Mouse (Mus musculus) monocyte, adult 5-6 weeks (primary cell): ENCODE data around the gene Elfn2. TPM values are rescaled to one million over a fixed set of nuclear protein-coding genes. Genes with fewer than 3 reads are reported as not detected.

Source experiments
- ATAC-seq: fragments of 153-309, 156-312 bp; replicated peaks from 2 replicates; pipeline ENCODE4 v1.8.0; 2017; ENCODE audit warnings: mild to moderate bottlenecking; ENCODE audit not compliant: low TSS enrichment, insufficient number of reproducible peaks, severe bottlenecking, poor library complexity, low FRiP score
- total RNA-seq: library from RNA; stranded (forward); fragments of 200-1000, 200-491, 200-594 nt; gene quantifications from 3 replicates; pipeline ENCODE4 v1.2.3, GENCODE M21; 2017

Gene Elfn2
- total RNA-seq, 1 experiment from 2014 or later, result not detected

DNA sequence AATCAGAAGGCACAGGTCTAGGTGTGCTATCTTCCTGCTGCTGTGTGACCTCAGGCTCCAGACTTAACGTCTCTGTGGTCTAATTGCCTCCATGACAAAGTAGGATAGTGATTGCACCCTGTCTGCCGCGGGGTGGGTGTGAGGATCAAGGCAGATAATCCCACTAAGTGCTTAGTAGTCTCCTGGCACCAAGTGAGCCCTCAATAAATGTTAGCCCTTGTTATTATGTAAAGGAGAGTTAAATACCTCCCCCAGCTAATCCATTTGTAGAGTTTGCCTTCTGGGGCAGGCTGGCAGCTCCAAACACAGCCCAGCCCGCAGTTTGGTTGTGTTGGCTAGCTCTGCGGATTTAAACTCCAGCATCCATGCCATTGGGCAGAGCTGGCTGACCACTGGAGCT lies 22.8 kb downstream of the Elfn2 start:
- ATAC-seq, result no peak

DNA sequence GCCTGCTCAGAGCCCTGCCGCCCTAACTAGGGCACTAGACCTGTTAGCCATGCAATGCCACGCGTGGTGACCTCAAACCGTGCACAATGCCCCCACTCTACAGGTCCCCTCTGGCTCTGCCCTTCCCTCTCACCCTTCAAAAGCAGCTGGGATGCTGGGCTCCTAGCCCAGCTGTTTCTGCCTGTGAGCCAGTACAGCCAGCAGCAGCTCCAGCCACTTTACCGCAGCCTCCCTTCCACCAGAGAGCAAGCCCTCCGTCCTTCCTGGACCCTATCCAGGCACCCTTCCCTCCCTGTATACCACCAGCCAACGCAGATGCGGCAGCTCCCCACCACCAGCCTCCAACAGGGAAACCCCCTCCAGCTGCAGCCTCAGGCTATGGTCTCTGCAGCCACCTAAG lies 26.1 kb downstream of the Elfn2 start:
- ATAC-seq, result no peak

DNA sequence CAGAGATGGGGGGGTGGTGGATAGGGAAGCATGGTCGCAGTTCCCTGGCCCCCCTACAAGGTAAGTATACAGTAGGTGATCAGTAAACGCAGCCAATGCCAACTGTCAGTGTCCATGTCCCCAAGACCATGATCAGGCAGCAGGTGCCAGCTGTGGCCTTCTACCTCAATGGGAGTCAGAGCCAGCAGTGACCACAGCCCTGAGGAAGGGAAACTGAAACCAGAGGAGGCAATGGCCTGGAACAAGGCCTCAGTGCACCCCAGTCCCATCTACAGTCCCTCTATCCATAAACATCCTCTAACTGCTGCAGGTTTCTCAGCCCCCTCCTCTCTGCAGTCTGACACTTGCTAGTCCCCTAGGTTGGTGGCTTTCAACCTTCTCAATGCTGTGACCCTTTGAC lies 27.9 kb downstream of the Elfn2 start:
- no peak for ATAC-seq

DNA sequence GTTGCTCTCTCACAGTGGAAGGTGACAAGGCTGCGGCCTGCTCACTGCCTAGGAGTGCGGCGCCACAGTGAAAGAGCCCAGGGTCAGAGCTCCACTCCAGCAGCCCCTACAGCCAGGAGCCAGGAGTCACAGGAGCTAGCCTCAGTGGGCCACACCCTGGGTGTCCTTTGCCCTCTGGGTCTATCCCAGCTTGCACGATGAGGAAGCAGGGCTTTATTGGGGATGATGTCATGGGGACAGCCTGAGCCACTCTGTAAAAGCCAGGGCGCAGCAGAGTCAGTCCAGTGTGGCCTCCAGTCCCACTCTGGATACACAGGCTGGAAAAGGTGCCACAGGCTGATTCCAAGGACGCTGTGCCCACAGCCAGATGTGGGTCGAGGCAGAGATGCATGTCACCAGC lies 31.7 kb downstream of the Elfn2 start:
- ATAC-seq, result no peak

DNA sequence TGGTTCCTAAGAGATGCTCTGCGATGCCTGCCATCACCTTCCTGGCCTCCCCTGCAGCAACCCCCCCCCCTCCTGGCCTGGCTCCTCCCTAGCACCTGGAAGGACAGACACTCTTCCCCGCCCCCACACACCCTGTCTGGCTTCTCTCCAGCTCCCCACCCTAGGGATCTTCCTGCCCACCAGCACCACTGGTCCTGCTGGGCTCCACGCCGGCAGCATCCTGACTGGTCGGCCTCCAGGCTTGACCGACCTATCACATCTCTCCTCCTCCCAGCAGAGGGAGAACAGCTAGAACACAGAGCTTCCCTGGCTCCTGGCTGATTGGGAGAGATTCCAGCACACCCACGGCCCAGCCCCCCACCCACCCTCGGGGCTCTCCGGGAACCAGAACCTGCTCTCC lies 34.5 kb downstream of the Elfn2 start:
- no peak for ATAC-seq

DNA sequence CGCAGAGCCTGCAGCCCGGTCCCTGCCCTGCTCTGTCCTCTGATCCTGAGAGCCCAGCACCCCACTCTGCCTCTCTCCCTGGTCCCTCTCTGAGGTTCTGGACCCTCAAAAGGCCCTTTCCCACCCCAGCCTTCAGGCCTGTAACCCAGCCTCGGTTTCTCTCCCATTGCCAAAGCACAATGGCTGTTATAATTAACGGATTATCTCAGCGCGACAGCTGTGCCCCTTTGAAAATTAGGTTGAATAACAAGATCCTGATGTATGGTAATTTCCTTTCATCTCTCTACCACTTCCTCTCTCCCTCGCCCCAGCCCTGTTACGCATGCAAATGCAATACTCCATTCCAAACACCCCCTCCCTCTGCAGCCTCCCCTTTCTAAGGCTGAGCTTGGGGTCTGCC lies 35.1 kb downstream of the Elfn2 start:
- no peak for ATAC-seq

DNA sequence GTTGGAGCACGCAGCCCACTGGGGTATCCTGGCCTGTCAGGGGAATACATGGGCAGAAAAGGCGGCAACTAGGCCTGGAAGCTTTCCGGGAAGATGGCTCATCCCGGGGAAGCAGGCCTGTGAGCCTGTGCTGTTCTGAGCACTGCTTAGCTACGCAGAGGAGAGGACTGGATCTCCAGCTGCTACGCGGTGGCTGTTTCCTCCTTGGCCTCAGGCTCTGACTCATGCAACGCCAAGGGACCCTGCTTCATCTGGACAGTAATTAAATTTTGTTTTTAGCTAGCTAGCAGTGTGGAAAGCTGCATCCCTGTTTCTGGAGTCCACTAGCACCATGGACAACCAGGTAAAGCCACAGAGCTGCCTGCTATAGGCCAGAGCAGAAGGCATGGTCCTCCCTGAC lies 36.8 kb downstream of the Elfn2 start:
- no peak for ATAC-seq

DNA sequence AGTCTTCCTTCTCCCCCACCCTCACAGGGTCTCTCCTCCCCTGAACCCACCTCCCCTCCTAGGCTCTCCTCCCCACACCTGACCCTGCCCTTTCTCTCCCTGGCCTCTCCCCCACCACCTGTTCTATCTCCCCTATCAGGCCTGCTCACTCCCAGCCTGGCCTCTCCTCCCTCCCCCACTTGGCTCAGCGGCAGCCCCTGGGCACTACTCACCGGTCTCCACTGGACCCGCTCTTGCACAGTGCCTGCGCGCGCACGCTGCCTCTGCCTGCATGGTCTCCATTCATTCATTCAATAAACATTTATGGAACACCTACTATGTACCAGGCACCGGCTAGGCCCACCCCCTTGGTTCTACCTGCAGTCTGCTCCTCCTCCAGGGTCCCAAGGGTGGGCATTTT lies 37.3 kb downstream of the Elfn2 start:
- no peak for ATAC-seq

DNA sequence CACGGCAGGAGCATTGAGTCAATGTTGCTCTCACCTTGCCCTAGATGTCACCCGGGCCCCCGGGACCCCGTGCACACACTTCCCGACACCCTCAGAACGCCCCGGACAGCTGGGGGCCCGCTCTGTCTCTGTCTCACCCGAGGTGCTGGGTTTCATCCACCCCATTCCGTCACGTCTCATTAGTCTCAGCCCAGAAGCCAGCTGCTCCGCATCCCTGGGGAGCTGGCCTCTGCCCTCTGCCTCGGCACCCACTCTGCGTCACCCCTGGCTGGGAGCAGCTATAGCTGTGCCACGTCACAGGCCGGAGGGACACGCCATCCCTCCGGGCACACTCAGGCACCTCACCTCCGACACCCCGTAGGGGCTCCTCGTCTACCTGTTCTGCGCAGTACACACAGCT lies 38.3 kb downstream of the Elfn2 start:
- ATAC-seq, result no peak

DNA sequence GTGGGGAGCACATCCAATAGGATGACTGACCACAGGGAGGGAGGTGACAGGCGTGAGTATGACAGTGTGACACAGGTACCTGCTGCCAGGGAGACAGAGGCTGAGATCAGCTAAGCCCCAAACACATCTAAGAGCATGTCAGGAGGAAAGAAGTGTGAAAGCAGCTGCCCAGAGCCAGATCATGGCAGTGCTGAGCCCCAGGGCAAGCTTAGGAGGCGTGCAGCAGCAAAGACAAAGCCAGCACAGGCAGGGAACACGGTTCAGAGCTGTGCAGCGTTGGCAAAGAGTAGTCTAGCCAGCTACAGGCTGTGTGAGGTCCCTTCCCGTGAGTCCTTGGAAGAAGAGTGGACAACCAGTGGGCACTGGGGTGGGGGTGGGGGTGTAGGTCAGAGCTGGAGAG lies 40.9 kb downstream of the Elfn2 start:
- ATAC-seq, result no peak

DNA sequence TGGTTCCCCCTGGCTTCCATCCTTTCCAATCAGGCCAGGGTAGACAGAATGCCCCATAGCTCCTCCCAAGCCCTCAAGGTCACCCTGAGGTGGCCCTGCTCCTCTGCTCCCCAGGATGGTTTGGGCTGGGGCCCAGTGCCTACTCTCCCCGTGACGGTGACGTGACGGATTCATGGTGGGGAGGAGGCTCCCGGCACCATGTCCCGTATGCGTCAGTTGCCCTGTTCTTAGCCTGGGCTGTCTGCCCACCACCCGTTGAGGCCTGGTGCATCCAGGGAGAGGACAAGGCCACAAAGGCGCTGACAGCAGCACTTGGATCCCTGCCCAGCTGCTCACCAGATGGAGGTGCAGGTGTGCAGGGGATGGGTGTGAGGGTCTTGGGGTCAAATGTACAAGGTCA lies 41.6 kb downstream of the Elfn2 start:
- no peak for ATAC-seq

DNA sequence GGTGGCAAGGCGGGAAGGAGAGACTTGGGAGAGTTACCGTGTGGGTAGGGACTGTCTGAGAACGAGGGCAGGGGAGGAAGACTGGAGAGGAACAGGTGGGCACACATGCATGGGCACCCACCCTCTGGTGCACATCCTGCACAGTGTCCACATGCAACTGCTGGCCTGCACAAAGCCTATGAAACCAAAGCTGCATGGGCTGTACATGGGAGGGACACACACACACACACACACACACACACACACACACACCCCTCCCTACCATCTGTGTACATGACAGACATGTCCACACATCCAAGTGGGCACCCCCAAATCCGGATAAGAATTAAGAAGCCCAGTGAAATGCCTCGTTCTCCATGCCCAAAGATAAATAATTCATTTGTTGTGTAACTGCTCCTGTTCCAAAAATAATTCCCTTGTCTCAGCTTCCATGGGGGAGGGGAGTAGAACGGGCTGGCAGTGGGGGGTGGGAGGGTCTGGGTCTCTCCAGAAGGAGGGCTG lies 43.6 kb downstream of the Elfn2 start:
- no peak for ATAC-seq

DNA sequence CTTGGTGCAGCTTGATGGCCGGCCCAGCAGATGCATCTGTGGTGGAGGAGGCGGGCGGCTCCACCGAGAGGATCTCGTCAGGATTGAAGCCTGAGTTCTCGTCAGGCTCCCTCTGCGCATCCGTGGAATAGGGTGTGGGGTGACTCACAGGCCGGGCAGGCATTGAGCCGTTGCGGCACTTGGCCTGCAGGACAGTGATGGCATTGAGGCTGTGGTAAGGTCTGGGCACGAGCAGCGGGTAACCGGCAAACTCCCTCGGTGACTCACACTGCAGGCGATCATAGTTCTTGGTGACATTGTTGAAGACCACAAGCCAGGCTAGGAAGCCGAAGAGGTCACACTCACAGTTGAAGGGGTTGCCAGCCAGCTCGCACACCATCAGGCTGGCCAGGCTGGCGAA lies 45.1 kb downstream of the Elfn2 start:
- no peak for ATAC-seq

DNA sequence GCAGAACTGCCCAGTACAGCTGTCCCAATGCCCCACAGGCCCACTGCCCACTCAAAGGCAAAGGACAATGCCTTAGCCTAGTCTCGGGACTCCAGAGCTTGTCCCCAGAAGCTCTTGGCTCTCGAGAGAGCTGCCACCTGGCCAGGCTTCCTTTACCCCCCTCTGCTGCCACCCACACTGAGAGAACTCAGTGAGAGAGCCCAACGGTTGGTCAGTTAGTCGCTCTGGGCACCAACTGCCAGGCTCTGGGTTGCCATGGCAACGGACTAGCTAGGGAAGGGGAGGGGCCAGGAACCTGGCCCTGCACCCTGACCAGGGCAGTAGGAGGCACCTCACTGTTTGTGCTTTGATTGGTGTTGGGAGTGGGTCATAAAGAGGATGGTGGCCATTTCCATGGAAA lies 48.2 kb downstream of the Elfn2 start:
- no peak for ATAC-seq

DNA sequence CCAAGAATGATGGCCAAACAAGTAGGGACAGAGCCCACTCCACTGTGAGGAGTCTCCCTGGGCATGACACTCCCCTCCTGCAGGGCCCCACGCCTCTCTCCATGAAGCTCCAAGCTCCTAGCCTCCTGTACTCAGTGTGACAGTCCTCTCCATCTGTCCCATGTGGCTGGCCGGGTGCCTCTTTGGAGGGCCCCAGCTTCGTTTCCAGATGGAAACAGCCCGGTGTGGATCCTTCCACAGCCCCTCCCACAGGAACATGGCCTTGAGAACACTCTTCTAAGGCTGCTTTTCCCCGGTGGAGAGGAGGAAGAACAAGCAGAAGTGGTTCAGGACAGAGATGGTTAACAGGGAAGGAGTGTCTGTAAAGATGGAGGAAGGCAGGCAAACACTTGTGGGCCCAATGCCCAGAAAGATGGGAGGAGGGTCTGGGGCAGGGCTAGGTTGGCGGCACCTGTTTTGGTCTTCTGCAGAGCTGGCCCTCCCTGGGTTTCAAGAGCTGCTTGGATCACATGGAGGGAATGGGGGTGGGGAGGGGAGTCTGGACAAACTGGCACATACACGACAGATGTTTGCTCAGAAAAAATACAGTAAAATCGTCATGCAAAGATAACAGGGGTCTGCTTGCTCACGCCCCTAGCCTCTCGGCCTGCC lies 49.2 kb downstream of the Elfn2 start:
- no peak for ATAC-seq

DNA sequence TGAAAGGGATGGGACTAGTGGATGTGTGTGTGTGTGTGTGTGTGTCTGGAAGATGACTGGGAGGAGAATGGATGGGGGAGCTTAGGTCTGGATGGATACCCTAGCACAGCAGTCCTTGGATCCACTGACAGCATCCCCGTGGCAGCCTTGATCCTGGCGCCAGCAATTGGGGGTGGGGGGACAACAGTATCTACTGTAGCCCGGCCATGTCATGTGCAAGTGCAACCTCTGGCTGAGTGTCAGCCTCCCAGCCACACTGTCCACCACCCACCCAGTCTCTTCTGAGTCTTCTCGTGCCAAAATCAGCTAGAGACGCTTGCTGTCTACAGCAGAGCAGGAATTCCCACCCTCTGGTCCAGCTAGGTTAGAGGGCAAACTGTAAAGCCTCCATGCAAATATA lies 54.3 kb downstream of the Elfn2 start:
- ATAC-seq, result no peak

DNA sequence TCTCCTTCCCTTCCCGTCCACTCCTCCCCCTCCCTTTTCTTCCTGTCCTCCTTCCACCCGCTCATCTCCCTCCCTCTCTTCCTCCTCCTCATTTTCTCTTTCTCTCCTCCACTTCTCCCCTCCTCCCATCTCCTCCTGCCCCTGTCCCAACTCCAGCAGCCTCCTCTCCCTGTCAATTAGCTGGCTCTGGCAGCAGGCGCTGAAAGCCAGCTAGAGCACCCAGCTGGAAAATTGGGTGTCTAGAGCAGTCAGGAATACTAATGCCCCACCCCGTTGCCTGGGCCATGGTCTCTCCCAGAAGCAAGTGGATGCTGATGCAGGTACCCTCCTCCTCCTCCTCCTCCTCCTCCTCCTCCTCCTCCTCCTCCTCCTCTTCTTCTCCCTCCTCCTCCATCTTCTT lies 67.4 kb downstream of the Elfn2 start:
- ATAC-seq, result no peak

DNA sequence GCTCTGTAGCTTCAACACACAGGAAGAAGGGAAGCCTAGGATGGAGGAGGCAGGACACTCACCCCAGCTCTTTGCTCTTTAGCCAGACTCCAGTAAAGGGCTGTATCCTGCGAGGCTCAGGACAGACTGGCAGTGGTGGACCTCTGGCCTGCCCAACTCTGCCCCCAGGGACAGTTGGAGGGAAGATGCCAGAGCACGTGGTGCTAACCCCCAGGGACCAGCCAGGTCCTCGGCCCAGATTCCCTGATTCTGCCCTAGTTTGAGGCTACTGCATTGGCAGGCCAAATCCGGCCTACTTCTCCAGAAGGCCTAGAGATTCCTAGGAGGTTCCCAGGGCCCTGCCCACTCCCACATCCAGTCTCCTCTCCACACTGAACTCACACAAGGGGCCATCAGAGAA lies 70.8 kb downstream of the Elfn2 start:
- ATAC-seq, result no peak

DNA sequence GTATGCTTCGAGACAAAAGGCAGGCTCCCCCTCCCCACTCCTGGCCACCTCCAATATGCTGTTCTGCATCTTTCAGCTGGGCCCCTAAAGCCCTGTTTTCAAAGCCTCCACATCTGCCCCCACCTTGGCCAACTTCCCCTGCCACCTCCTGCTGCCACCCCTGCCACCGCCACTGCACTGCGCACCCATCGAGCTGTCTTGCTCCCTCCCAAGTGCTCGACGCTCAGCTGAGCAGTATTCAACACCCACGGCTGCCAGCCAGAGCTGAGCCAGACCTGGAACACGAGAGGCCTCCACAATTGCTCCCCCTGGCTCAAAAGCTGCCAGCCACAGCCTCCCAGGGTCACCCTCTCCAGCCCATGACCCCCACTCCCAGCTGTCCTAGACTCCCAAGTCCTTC lies 74.0 kb downstream of the Elfn2 start:
- ATAC-seq, result no peak

DNA sequence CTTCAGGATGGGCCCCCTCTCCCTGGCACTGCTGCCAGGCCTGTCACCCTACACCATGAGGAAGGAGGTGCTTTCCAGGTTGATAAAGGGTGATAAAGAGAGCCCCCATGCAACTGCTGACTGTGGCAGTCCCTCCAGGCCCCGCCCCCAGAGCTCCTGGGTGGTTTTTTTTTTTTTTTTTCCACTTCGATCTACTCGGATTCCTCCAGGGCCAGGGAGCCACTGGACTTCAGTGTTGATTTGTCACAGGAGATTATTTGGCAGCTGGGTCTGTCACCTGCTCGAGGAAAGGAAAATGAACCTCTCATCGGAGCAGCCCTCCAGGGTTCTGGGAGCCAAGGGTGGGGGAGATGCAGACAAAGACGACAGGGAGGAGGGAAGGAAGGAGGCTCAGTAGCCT lies 74.9 kb downstream of the Elfn2 start:
- no peak for ATAC-seq

DNA sequence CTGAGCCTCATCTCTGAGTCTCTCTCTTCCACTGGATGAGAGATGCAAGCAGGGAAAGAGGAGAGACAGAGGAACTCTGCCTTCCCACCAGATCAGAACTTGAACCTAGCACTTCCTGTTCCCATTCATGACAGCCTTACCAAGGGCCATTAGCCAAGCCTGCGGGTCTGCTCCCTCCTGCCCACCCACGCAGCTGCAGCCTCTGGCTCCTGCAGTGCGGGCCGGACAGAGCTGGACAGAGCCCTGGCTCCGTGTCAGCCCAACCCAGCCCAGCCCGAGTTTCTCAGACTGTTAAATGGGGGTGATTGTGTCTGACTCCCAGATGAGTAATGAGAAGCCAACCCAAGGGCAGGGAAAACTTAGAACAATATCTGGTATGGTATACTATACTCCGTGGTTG lies 83.3 kb downstream of the Elfn2 start:
- ATAC-seq, result no peak
